Mouse (Mus musculus) liver, embryonic 16.5 days (tissue): Measurements from ENCODE around the gene Cadm4. TPM values are rescaled to one million over a fixed set of nuclear protein-coding genes. Genes with fewer than 3 reads are reported as not detected.
A peak's percentile ranks its signal among the peaks of the same experiment; 100 is the strongest.

Source experiments
- ATAC-seq: fragments of 200-750 bp; cut with Nextera tagmentation; 2 replicates; pipeline ENCODE4 v1.8.0; 2017; ENCODE audit warnings: low read depth, mild to moderate bottlenecking, moderate number of reproducible peaks, moderate library complexity
- H3K27ac ChIP-seq: fragments of 300-500 bp; sonication (generic); 2 replicates; pipeline ENCODE4 v1.5.1; 2014; ENCODE audit warnings: mild to moderate bottlenecking, low read length
- H3K27me3 ChIP-seq: fragments of 300-500 bp; sonication (generic); 2 replicates; pipeline ENCODE4 v1.6.1; 2014; ENCODE audit warnings: low read depth, low read length, mixed read lengths; ENCODE audit not compliant: control insufficient read depth, insufficient read depth
- H3K36me3 ChIP-seq: fragments of 300-500 bp; sonication (generic); 2 replicates; pipeline ENCODE4 v1.6.1; 2014; ENCODE audit warnings: mild to moderate bottlenecking; ENCODE audit not compliant: control insufficient read depth, insufficient read depth
- H3K4me1 ChIP-seq: fragments of 300-500 bp; sonication (generic); 2 replicates; pipeline ENCODE4 v1.6.1; 2014; ENCODE audit warnings: low read depth, low read length, mixed read lengths; ENCODE audit not compliant: control insufficient read depth
- H3K4me2 ChIP-seq: fragments of 300-500 bp; sonication (generic); 2 replicates; pipeline ENCODE4 v1.6.1; 2014; ENCODE audit warnings: low read depth, low read length, mixed read lengths
- H3K4me3 ChIP-seq: fragments of 300-500 bp; sonication (generic); 2 replicates; pipeline ENCODE4 v1.5.1; 2014; ENCODE audit warnings: low read depth, mild to moderate bottlenecking, low read length
- H3K9ac ChIP-seq: fragments of 300-500 bp; sonication (generic); 2 replicates; pipeline ENCODE4 v1.6.1; 2014; ENCODE audit warnings: low read depth, low read length
- H3K9me3 ChIP-seq: fragments of 300-500 bp; sonication (generic); replicated peaks from 2 replicates; pipeline ENCODE4 v1.6.1; 2016; ENCODE audit warnings: low read length; ENCODE audit not compliant: control insufficient read depth
- WGBS: fragments of 180-500 bp; shearing (Covaris S2); extraction: QIAGEN DNeasy Blood & Tissue Kit; methylation state at CpG from one replicate; pipeline ENCODE4 v1.1.7; 2014; ENCODE audit not compliant: insufficient replicate concordance; 5-methylcytosine and 5-hydroxymethylcytosine counted together
- polyA plus RNA-seq: library from polyadenylated mRNA; unstranded; fragments of >200 nt; fragmentation: Nextera tagmentation; extraction: Ambion mirVana; gene quantifications from 2 replicates; pipeline ENCODE4 v1.2.1, GENCODE M21; 2015

Gene Cadm4
- polyA plus RNA-seq, 1 experiment from 2014 or later, result 0.24 TPM

- Histone ChIP-seq H3K27me3 (no peaks in the 10 kb centered on the region), H3K4me2 (no peak overlapping the region), H3K9me3 (no peaks in the 10 kb centered on the region), H3K4me1 (peaks cover 4% of the 10 kb centered on the region), H3K9ac (no peak overlapping the region), H3K4me3 (no peak overlapping the region), H3K36me3 (no peaks in the 10 kb centered on the region), H3K27ac (no peak overlapping the region)
- no peak for ATAC-seq
- 59% methylated on average over 7 of the region's 7 CpGs for WGBS
Observed at GRCm38 (mm10) chr7:24446697-24447340, 35.0 kb upstream of the Cadm4 start.

GRCm38 (mm10) chr7:24448782-24449517 lies 32.9 kb upstream of the Cadm4 start:
- Histone ChIP-seq H3K4me3 (no peak overlapping the region), H3K9ac (no peak overlapping the region)
- peak; percentile 32; the same call in 1 of the 2 replicates for ATAC-seq

GRCm38 (mm10) chr7:24450585-24451017 lies 31.2 kb upstream of the Cadm4 start:
- Histone ChIP-seq H3K4me2 (no peak overlapping the region), H3K9me3 (no peaks in the 10 kb centered on the region), H3K4me3 (no peak overlapping the region), H3K4me1 (peaks cover 4% of the 10 kb centered on the region), H3K27me3 (no peaks in the 10 kb centered on the region), H3K27ac (no peak overlapping the region), H3K36me3 (no peaks in the 10 kb centered on the region), H3K9ac (no peak overlapping the region)
- peak; percentile 35; the same call in 1 of the 2 replicates for ATAC-seq
- whole genome bisulfite sequencing, result 25% methylated on average over 9 of the region's 9 CpGs

More at GRCm38 (mm10) chr7:24448782-24449517, 32.9 kb upstream of the Cadm4 start:
- Histone ChIP-seq H3K36me3 (no peaks in the 10 kb centered on the region), H3K27me3 (no peaks in the 10 kb centered on the region), H3K4me2 (no peak overlapping the region), H3K4me1 (peaks cover 4% of the 10 kb centered on the region), H3K9me3 (no peaks in the 10 kb centered on the region), H3K27ac (no peak overlapping the region)
- 43% methylated on average over 14 of the region's 14 CpGs for WGBS

- Histone ChIP-seq H3K36me3 (no peaks in the 10 kb centered on the region), H3K4me3 (no peak within 1 kb of the TSS), H3K9ac (no peak within 1 kb of the TSS), H3K27me3 (no peaks in the 10 kb centered on the region), H3K27ac (no peak within 1 kb of the TSS), H3K9me3 (no peaks in the 10 kb centered on the region), H3K4me2 (no peak within 1 kb of the TSS), H3K4me1 (peaks cover 4% of the 10 kb centered on the region)
- no peak for ATAC-seq
- WGBS, result 54% methylated on average over 9 of the region's 9 CpGs
Observed at GRCm38 (mm10) chr7:24451855-24452311, 29.9 kb upstream of the Cadm4 start, which contains the start of gene Irgc1. Gene Irgc1 (minus strand): TSS chr7:24452297.

DNA sequence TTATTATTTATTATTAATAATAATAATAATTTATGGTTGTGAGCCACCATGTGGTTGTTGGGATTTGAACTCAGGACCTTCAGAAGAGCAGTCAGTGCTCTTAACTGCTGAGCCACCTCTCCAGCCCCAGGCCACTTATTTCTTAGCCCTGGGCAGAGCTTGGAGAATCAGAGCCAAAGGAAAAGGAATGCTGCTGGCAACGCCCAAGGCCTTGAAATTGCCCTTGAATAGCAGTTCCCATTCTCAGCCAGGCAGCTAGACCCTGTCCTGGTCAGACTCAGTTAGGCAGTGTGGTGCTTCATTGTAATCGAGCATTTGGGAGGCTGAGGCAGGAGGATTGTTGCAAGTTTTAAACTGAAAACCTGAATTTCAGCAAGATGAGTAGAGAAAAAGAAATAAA lies 27.6 kb upstream of the Cadm4 start:
- no peak for ATAC-seq
- Histone ChIP-seq H3K4me2 (no peak overlapping the region), H3K36me3 (no peaks in the 10 kb centered on the region), H3K4me1 (peaks cover 4% of the 10 kb centered on the region), H3K9ac (no peak overlapping the region), H3K4me3 (no peak overlapping the region), H3K27ac (no peak overlapping the region), H3K9me3 (no peaks in the 10 kb centered on the region), H3K27me3 (no peaks in the 10 kb centered on the region)
- WGBS, result 42% methylated on average over 2 of the region's 2 CpGs

DNA sequence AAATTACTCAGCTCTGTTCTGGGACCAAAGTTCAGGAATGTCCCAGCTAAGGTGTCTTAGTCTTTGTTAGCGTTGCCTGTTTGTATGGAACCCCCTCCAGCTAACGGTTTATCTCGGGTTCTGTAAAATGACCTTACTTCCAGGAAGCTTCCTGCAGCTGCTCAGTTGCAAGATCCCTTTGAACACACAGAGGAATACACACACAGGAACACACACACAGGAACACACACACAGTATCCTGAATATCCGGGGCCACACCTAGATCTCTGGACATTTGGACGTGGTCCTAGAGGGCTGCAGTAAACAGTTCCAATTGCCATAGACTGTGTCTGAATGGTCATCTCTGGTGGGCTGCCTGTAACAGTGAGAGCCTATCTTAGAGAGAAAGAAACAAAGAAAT lies 26.1 kb upstream of the Cadm4 start:
- H3K4me2 ChIP-seq, result no peak overlapping the region
- WGBS, result 59% methylated on average over 5 of the region's 5 CpGs

DNA sequence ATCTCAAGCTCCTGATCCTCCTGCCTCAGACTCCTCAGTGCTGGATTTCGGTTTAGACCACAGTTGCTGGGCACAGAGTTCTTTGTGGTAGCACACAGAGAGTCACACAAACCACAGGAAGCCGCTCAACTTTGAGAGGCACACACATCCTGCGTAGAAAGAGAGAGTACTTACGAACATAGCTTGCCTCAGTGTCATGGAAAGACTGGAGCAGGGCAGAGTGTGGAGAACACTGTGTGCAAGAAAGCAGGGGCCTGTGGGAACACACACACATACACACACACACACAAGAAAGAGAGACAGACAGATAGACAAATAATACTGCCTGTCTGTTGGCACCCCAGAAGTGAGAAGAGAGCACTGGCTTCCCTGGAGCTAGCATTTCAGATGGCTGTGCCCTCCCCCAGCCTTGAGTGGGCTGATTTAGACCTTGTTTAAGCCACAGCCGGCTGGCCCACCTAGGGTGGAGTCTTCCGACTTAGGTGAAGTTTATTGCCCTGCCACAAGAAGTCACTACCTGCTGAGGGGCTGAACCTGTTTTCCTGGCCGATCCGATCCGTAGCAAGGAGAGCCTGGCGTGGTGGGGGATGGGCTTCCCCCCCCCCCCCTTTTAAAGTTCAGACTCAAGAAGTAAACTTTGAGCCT lies 24.0 kb upstream of the Cadm4 start:
- Histone ChIP-seq H3K36me3 (no peaks in the 10 kb centered on the region), H3K4me2 (no peak overlapping the region), H3K4me3 (no peak overlapping the region), H3K9me3 (no peaks in the 10 kb centered on the region), H3K27me3 (peaks cover 3% of the 10 kb centered on the region; the same call in 1 of the 2 replicates), H3K4me1 (no peaks in the 10 kb centered on the region; the same call in 1 of the 2 replicates), H3K27ac (peak overlapping the region; percentile 30; the same call in 1 of the 2 replicates), H3K9ac (no peak overlapping the region; the same call in 1 of the 2 replicates)
- 22% methylated on average over 10 of the region's 10 CpGs for WGBS
- no peak for ATAC-seq

More for the DNA sequence above, 26.1 kb upstream of the Cadm4 start:
- Histone ChIP-seq H3K27me3 (no peaks in the 10 kb centered on the region), H3K9me3 (no peaks in the 10 kb centered on the region), H3K4me3 (no peak overlapping the region), H3K4me1 (no peaks in the 10 kb centered on the region), H3K27ac (no peak overlapping the region), H3K9ac (no peak overlapping the region), H3K36me3 (no peaks in the 10 kb centered on the region)
- ATAC-seq, result no peak

DNA sequence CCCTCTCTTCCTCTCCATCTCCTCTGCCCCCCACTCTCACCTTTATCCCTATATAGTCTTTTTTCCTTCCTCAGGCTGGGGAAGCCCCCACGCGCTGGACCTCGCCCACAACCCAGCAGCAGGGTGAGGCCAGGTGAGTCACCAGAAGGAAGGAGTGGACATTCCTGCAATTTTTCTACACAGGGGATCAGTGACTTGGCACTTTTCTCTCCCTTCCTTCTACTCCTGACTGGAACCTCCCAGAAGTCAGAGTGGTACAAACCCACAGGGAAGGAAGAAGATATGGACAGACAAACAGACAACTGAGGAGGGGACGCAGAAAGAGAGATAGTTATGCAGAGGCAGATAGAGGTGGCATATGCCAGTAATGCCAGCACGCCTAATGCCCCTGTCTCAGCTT lies 22.4 kb upstream of the Cadm4 start:
- ATAC-seq, result no peak

More for the DNA sequence above, 22.4 kb upstream of the Cadm4 start:
- Histone ChIP-seq H3K4me3 (no peak overlapping the region), H3K36me3 (no peaks in the 10 kb centered on the region), H3K27ac (peak overlapping the region; percentile 43; the same call in 1 of the 2 replicates), H3K27me3 (peaks cover 3% of the 10 kb centered on the region; the same call in 1 of the 2 replicates), H3K4me1 (no peaks in the 10 kb centered on the region; the same call in 1 of the 2 replicates), H3K9ac (no peak overlapping the region), H3K9me3 (no peaks in the 10 kb centered on the region), H3K4me2 (no peak overlapping the region)
- 53% methylated on average over 5 of the region's 5 CpGs for WGBS
